Mouse (Mus musculus): ENCODE measurements around the gene Mok.

GRCm38 (mm10) chr12:110764531-110764930, 76.2 kb downstream of the Mok start:
- TF ChIP-seq POLR2A (IDR thresholded peaks at IDR 0.05; ENCODE audit: extremely low read depth, insufficient read depth, low read length) = no peak
- no peak for TF ChIP-seq CTCF (IDR thresholded peaks at IDR 0.05; ENCODE audit: extremely low read depth, insufficient read depth, low read length)

Data from cortical plate, adult 2 months (tissue).